Mouse (Mus musculus): ENCODE measurements around the gene Usp51. TPM values are rescaled to one million over a fixed set of nuclear protein-coding genes. Genes with fewer than 3 reads are reported as not detected.
A peak's percentile ranks its signal among the peaks of the same experiment; 100 is the strongest.
"Not testable (repeated sequence)": the region's sequence is repeated elsewhere in the genome, so short reads cannot be mapped to it uniquely, and the experiment has no call there.

Gene Usp51
- polyA plus RNA-seq, 1 experiment from 2014 or later = 9.3 TPM

DNA sequence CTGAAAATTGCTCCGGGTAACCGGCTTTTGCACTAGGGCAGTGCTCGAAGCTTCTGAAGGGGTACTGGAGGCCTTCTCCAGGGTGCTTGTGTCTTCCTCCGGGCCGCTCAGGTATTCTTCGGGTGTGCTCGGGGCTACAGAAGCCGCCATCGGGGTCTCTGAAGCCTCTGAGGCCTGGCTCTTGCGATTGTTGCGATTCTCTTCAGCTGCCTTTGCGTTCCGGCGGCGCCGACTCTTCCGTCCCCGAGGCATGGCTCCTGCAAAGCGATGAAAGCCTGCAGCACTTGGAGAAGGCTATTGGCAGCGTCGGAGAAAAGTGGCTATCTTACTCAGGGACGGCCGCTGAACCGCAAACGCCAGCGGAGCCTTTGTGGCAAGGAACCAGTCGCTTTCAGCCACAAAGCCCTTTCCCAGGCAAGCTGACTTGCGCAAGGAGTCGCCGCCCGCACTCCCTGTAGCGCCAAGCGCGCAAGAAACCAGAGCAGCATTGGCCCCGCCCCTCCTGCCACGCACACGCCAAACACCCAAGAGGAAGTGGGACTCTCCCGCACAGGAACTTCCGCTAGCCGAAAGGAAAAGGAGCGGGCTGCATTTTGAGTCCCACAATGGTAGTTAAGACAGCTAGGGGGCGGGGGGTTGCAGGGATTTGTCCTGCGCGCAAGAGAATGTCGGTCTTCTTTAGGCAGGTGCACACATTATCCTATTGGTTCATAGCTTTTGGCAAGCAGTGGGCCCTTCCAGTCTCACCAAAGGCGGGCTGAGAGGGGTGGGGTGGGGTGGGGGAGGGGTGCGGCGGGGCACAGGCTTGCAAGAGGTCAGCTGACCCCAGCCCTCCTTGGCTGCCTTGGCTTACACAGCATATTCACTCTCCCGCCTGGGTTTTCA, 31.1 kb downstream of the Usp51 start, which contains the start of gene Mageh1:
Gene Mageh1 (minus strand): TSS at position 489 of the 885 bp plus-strand sequence.
- H3K27ac ChIP-seq (replicated peaks) = peak within 1 kb of the TSS; percentile 95
- no peaks in the 10 kb centered on the region for H3K36me3 ChIP-seq
- 16% methylated on average over 49 of the region's 49 CpGs for WGBS
- H3K4me1 ChIP-seq = peaks cover 14% of the 10 kb centered on the region
- DNase-seq (ENCODE audit: low spot score) = peak; percentile 86
- H3K9me3 ChIP-seq (replicated peaks) = no peaks in the 10 kb centered on the region
- peaks cover 52% of the 10 kb centered on the region for H3K27me3 ChIP-seq (ENCODE audit: low read depth, poor library complexity, severe bottlenecking)
- peak within 1 kb of the TSS; percentile 66 for H3K4me3 ChIP-seq

DNA sequence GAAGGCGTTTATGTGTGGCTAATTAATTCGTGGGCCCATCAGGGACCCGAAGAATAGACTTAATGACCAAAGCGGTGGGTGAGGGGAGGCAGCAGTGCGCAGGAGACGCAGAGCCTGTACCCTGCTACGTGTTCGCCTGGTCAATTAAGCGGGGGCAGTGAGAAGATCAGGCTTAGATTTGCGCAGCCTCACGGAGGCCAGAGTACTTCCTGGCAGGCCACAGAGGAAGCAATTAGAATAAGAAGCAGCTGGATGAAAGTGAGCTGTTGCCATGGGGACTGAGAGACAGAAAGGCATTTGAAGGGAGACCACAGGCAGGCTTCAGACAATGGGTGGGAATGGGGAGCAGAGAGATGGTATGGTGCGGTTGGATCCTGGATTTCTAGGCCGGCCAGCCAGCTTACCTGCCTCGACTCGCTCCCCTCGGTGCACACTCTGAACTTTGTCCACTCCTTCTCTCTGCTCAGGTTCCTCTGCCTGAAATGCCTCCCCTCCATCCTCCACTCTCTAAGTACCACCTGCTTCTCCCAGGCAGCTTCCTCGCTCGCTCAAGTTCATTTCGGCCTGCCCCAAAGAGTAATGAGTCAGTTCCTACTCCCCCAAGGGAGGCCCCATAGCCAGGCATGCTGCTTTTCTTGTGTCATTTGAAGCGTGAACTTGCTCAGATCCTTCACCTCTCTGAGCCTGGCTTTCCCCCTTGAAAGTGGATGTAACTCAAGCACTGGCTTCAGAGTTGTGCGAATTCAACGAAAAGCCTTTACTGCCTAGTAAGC, 31.9 kb downstream of the Usp51 start:
- 11% methylated on average over 7 of the region's 22 CpGs for WGBS
- not testable (repeated sequence) for DNase-seq (ENCODE audit: low spot score)

More for the DNA sequence above, 31.9 kb downstream of the Usp51 start:
- Histone ChIP-seq H3K4me3 (peak overlapping the region; percentile 66), H3K4me1 (peaks cover 14% of the 10 kb centered on the region), H3K27ac (replicated peaks) (peak overlapping the region; percentile 95), H3K27me3 (ENCODE audit: low read depth, poor library complexity, severe bottlenecking) (peaks cover 55% of the 10 kb centered on the region)
- H3K9me3 ChIP-seq (replicated peaks); H3K36me3 ChIP-seq: not testable (repeated sequence)

Other genes starting within 250 kb of the Usp51 start
- 4.5 and 4.8 TPM in 2 replicates for gene Shroom2, start 237.0 kb upstream of the Usp51 start, polyA plus RNA-seq (2016; fragmentation: Nextera tagmentation; extraction: Ambion mirVana)
- 0.07 and 0.25 TPM in 2 replicates for gene Gpr143, start 224.5 kb upstream of the Usp51 start, polyA plus RNA-seq (2016; fragmentation: Nextera tagmentation; extraction: Ambion mirVana)
- gene Mageh1, start 31.1 kb downstream of the Usp51 start, polyA plus RNA-seq (2016; fragmentation: Nextera tagmentation; extraction: Ambion mirVana) = 95.0 and 109 TPM in 2 replicates
- gene Foxr2, start 112.3 kb downstream of the Usp51 start, polyA plus RNA-seq (2016; fragmentation: Nextera tagmentation; extraction: Ambion mirVana) = 0.45 and 0.56 TPM in 2 replicates
- gene Rragb, start 133.5 kb downstream of the Usp51 start, polyA plus RNA-seq (2016; fragmentation: Nextera tagmentation; extraction: Ambion mirVana) = 7.0 TPM in 2 replicates
- gene Klf8, start 231.0 kb downstream of the Usp51 start, polyA plus RNA-seq (2016; fragmentation: Nextera tagmentation; extraction: Ambion mirVana) = 1.2 and 2.2 TPM in 2 replicates